Comparison of ENCODE assay signal across 7 mouse cellular contexts in genomic region chr10:121946173-121946572, GRCm38 (mm10).
DNase-seq lines count a peak whose midpoint lies in the region.

No protein-coding gene starts in this region.

- peak; percentile 5 for DNase-seq in urinary bladder, postnatal 14 days (ENCODE audit: low spot score)
- no peak for DNase-seq in urinary bladder, adult 2 months (ENCODE audit: low spot score)
- peak; percentile 60 to 80 for DNase-seq in frontal cortex, adult 2 months (ENCODE audit: extremely low spot score in 1 of 2, low spot score in 1 of 2)
- DNase-seq in left cerebral cortex, adult 9 months (ENCODE audit: low spot score in 2 of 2) = peak; percentile 62 to 78
- DNase-seq in spleen, postnatal 36 days (ENCODE audit: low spot score in 2 of 2) = no peak
- no peak for DNase-seq in embryo, embryonic 11 days
- no peak for DNase-seq in thymus, postnatal 14 days

Comparison
In these comparisons a context has a peak if more than half of its experiments do, and no peak if none do; other contexts are left out.
1. DNase-seq: peak in urinary bladder, postnatal 14 days (single experiment), frontal cortex, adult 2 months (2 of 2) and left cerebral cortex, adult 9 months (2 of 2); none in urinary bladder, adult 2 months (single experiment), spleen, postnatal 36 days (0 of 2), embryo, embryonic 11 days (single experiment) and thymus, postnatal 14 days (single experiment).